Mouse (Mus musculus) spleen, adult 2 months (tissue): ENCODE measurements at regions not wholly inside any gene's neighbourhood (a gene's known extent, or its start where the extent isn't known, plus 50 kb on each side); places are given as distances from the start of the nearest gene placed in this dataset.
A peak's percentile ranks its signal among the peaks of the same experiment; 100 is the strongest.

Experiments
- DNase-seq, 2 experiments: peaks; one replicate each; pipeline versions ENCODE4 v3.0.0 to v3.0.0-alpha.2; 2012 to 2021; ENCODE audit warnings: low spot score in 2 of 2, low read depth in 1 of 2
- H3K27ac ChIP-seq: fragments of 200-500 bp; 2 replicates; pipeline ENCODE4 v1.5.1; 2012; ENCODE audit warnings: low read length, inconsistent platforms; ENCODE audit not compliant: insufficient read depth
- H3K27me3 ChIP-seq: fragments of 200-500 bp; 2 replicates; pipeline ENCODE4 v1.6.1; 2012; ENCODE audit warnings: mild to moderate bottlenecking, moderate library complexity, low read length, inconsistent platforms; ENCODE audit not compliant: control insufficient read depth, insufficient read depth
- H3K36me3 ChIP-seq: fragments of 200-500 bp; 2 replicates; pipeline ENCODE4 v1.6.1; 2012; ENCODE audit warnings: mild to moderate bottlenecking, low read length, inconsistent platforms; ENCODE audit not compliant: control insufficient read depth, insufficient read depth
- H3K4me1 ChIP-seq: fragments of 200-500 bp; 2 replicates; pipeline ENCODE4 v1.6.1; 2011; ENCODE audit warnings: inconsistent platforms; ENCODE audit not compliant: control insufficient read depth, insufficient read depth, insufficient read length
- H3K4me3 ChIP-seq: fragments of 200-500 bp; 2 replicates; pipeline ENCODE4 v1.5.1; 2011; ENCODE audit warnings: mild to moderate bottlenecking, inconsistent platforms; ENCODE audit not compliant: insufficient read depth, insufficient read length; ENCODE audit errors: extremely low read depth
- CTCF ChIP-seq: fragments of 200-500 bp; IDR thresholded peaks from 2 replicates; pipeline ENCODE4 v1.5.1; 2011; ENCODE audit warnings: mild to moderate bottlenecking, inconsistent platforms; ENCODE audit not compliant: insufficient read depth, insufficient read length, insufficient replicate concordance; ENCODE audit errors: extremely low read depth
- POLR2A ChIP-seq: fragments of 200-500 bp; IDR thresholded peaks from 2 replicates; pipeline ENCODE4 v1.6.1; 2011; ENCODE audit warnings: low read depth, low read length, inconsistent platforms
- WGBS: fragments of 180-500 bp; shearing (Covaris S2); methylation state at CpG from one replicate; pipeline ENCODE4 v1.1.7; 2018; 5-methylcytosine and 5-hydroxymethylcytosine counted together

DNA sequence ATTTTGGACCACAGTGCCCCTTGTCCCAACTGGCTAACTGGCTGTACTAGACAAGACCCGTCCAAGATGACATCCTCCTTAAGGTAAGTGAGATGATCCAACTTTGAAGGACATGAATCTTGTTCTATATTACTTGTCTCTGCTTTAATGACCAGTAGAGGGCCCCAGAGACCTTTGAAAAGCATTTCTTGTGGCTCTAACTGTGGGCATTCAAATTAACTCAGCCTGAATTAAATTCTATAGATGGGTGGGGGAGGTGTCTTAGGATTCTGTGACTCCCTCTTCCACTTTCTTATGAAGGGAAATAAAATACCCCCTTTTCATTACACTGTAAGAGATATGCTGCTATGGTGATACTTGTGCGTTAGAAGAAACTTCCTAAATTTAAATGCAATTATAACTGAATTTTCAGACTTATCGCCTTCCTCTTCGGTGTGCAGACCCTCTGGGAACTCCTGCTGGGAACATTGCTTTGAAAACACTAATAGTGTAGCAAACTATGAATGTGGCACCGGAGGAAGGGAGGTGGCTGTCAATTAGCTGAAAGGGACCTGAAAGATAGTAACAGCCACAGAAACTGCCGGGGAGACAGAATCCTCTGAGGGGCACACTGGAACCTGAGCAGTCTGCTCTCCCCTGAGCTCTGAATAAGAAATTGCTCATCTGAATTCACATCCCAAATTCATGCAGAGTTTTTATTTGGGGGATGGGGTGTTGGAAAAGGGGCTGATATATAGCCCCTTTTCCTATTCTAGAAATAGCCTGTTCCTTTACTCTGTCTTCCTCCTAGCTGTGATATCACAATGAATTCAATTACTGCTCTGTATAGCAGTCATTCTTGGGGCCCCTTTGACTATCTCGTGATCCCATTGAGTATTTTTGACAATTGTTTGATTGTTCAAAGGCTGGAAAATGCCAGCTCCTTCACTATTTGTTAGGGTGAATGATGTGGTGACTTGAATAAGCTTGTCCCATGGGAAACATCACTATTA, 179.9 kb upstream of the A1bg start:
- H3K27ac ChIP-seq = no peak overlapping the region
- 68% methylated on average over 7 of the region's 7 CpGs for WGBS
- no peaks in the 10 kb centered on the region for H3K27me3 ChIP-seq
- H3K4me1 ChIP-seq = no peaks in the 10 kb centered on the region
- no peaks in the 10 kb centered on the region for H3K36me3 ChIP-seq
- peak; percentile 3 to 4 for DNase-seq
- no peak for TF ChIP-seq POLR2A
- no peak for TF ChIP-seq CTCF
- no peak overlapping the region for H3K4me3 ChIP-seq

DNA sequence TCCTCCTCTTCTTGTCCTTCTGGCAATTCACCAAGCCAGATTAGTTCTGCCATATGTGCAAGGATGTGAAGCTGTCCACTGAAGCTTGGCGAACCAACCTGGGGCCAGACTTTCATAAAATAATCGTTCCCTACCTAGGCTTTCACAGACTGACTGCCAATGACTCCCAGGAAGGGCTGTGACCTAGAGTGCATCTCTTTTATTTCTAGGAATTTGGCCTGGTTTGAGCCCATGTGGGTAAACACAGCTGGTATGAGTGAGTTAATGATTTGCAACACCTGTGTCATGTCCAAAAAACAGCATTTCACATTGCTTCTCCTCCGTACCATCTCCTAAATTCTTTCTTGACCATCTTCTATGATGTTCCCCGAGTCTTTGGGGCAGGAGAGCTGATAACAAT, 178.0 kb upstream of the A1bg start:
- H3K4me3 ChIP-seq = no peak overlapping the region
- no peak overlapping the region for H3K27ac ChIP-seq
- DNase-seq = no peak
- no peak for TF ChIP-seq POLR2A
- no peak for TF ChIP-seq CTCF
- WGBS = 75% methylated on average over 4 of the region's 4 CpGs
- no peaks in the 10 kb centered on the region for H3K27me3 ChIP-seq
- no peaks in the 10 kb centered on the region for H3K4me1 ChIP-seq
- no peaks in the 10 kb centered on the region for H3K36me3 ChIP-seq

GRCm38 (mm10) chr15:61098968-61099367, 176.2 kb upstream of the A1bg start:
- no peaks in the 10 kb centered on the region for H3K27me3 ChIP-seq
- no peak for DNase-seq
- no peaks in the 10 kb centered on the region for H3K36me3 ChIP-seq
- TF ChIP-seq CTCF = no peak
- no peak for TF ChIP-seq POLR2A
- H3K4me3 ChIP-seq = no peak overlapping the region
- 26% methylated on average over 1 of the region's 1 CpGs for WGBS
- no peaks in the 10 kb centered on the region for H3K4me1 ChIP-seq
- no peak overlapping the region for H3K27ac ChIP-seq

GRCm38 (mm10) chr15:61098519-61098918, 175.7 kb upstream of the A1bg start:
- H3K36me3 ChIP-seq = no peaks in the 10 kb centered on the region
- H3K27me3 ChIP-seq = no peaks in the 10 kb centered on the region
- no peak for DNase-seq
- H3K27ac ChIP-seq = no peak overlapping the region
- TF ChIP-seq POLR2A (no peak), CTCF (no peak)
- H3K4me1 ChIP-seq = no peaks in the 10 kb centered on the region
- no peak overlapping the region for H3K4me3 ChIP-seq

DNA sequence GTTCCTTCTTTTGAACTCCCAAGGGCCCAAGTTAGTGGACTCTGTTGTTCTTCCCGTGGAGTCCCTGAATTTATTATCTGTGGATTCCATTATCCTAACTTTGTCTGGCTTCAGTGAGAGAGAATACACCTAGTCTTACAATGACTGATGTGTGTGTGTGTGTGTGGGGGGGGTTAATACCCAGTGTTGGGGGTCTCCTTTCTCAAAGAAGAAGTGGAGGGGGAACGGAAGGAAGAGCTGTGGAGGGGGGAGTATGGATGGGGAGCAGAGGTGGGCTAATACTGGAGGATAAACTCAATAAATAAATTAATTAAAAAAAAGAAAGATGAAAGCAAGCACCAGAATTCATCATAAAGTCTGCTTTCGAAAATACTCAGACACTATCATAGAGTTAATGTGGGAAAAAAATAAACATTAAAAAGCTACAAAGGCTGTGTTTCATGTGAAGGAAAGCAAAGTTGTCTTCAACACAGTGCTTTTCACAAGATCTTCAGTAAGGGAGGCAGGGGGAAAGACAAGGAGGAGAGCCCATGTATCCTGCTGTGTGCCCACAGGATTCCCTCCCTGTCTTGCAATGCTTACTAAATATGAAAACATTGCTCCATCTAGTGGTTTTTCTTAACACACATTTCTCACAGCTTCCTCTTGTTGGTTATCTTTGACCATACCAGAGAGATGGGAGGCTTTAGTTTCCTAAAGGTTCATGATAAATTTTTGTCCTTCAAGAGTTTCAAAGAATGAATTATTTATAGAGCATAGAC, 173.4 kb upstream of the A1bg start:
- Histone ChIP-seq H3K4me3 (no peak overlapping the region), H3K36me3 (no peaks in the 10 kb centered on the region), H3K4me1 (no peaks in the 10 kb centered on the region), H3K27ac (no peak overlapping the region), H3K27me3 (no peaks in the 10 kb centered on the region)
- no peak for TF ChIP-seq POLR2A
- no peak for DNase-seq
- WGBS = 81% methylated on average over 3 of the region's 3 CpGs

DNA sequence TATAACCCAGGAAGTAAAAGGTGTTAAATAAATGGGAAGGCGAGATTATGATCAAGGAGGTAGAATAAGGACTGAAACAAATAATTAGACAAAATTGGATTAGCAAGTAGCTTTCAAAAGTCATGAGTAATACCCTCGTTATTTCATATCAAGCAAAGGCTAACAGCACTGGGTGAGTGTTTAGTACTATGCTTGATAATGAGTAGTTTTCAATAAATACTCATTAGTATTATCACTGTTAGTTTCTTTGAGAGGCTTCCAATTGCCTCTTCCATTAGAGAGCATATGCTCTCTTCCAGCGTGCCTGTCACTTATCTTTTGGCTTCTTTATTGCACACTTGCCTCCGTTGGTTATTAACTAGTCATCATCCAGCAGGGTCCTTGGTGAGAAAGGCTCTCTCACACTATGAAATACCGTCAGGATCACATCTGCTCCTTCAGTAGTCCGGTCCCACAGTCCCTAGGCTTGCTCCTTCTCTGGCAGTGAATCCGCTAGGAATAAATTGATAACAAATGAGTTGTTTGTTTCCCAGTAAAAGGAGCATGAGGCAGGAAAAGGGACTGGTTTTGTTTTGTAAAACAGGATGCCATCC, 132.3 kb upstream of the A1bg start:
- DNase-seq = no peak
- H3K27ac ChIP-seq = no peak overlapping the region
- no peak overlapping the region for H3K4me3 ChIP-seq
- no peaks in the 10 kb centered on the region for H3K4me1 ChIP-seq
- 87% methylated on average over 7 of the region's 7 CpGs for WGBS
- no peak for TF ChIP-seq POLR2A
- TF ChIP-seq CTCF = no peak
- H3K27me3 ChIP-seq = no peaks in the 10 kb centered on the region
- H3K36me3 ChIP-seq = no peaks in the 10 kb centered on the region

DNA sequence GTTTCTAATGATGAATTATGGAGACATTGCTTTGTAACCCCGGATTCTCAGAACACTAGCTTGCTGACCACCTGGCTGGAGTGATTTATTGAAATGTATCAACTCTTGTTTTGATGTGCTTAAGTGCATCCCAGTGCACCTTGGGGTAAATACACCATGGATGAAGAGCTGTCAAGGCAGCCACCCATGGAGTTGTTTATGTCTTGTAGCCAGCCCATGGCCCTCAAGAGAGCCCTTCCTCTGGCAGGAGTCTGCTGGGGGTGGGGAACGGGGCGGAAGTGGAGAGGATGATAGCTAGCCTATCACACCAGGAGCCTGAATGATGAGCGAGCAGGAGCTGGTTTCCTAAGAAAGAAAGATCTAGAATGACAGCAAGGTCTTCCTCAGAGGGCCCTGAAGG, 128.6 kb upstream of the A1bg start:
- no peaks in the 10 kb centered on the region for H3K36me3 ChIP-seq
- H3K27me3 ChIP-seq = no peaks in the 10 kb centered on the region
- TF ChIP-seq CTCF (no peak), POLR2A (no peak)
- no peak for DNase-seq
- H3K4me1 ChIP-seq = no peaks in the 10 kb centered on the region
- no peak overlapping the region for H3K4me3 ChIP-seq
- 91% methylated on average over 4 of the region's 4 CpGs for WGBS
- H3K27ac ChIP-seq = no peak overlapping the region
